Mouse (Mus musculus): Measurements from ENCODE around the gene Ckb.

DNA sequence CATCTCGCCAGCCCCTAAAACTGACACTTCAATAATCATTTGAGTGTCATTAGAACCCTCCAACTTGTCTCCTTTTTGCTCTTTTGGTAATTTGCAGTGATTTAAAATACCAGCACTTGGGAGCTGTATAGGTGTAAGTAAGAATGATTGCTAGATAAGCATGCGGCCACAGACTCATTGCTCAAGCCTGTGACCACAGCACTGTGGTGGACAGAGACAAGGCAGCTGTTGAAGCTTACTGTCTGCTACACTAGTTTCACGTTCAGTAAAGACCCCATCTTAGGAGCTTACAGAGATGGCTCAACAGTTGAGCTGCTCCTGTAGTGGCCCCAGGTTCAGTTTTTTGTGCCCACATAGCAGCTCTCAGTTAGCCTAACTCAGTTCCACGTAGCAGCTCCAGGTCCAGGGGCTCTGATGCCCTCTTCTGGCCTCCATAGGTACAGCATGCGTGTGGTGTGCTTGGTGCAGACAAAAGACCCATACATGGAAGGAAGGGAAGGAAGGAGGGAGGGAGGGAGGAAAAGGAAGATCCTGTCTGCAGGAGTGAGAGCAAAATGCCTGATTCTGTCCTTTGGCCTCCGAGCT is 24.0 kb downstream of the Ckb start:
- TF ChIP-seq CTCF (IDR thresholded peaks at IDR 0.05; ENCODE audit: low read depth, low read length) (peak; percentile 88), POLR2AphosphoS5 (IDR thresholded peaks at IDR 0.05; ENCODE audit: insufficient replicate concordance, low read depth, low read length) (no peak)
